Mouse (Mus musculus) CH12.LX (cell line): Measurements from ENCODE around the gene Eefsec. TPM values are rescaled to one million over a fixed set of nuclear protein-coding genes. Genes with fewer than 3 reads are reported as not detected.

Experiments used
- DNase-seq: peaks from one replicate; pipeline ENCODE4 v3.0.0-alpha.2; 2013; ENCODE audit errors: extremely low read depth
- H3K27ac ChIP-seq: 2 replicates; pipeline ENCODE4 v1.5.1; 2012; ENCODE audit warnings: low read depth, mild to moderate bottlenecking, control low read depth, moderate library complexity; ENCODE audit not compliant: insufficient read depth
- H3K27me3 ChIP-seq: replicated peaks from 2 replicates; pipeline ENCODE3; 2012; ENCODE audit warnings: inconsistent platforms
- H3K36me3 ChIP-seq, 2 experiments: replicated peaks in 1 of 2; 2 replicates each; pipeline versions ENCODE3 to v1.6.1; 2012; ENCODE audit warnings: inconsistent platforms in 1 of 2, low read length in 1 of 2, mild to moderate bottlenecking in 1 of 2, mixed read lengths in 1 of 2, moderate library complexity in 1 of 2; ENCODE audit not compliant: control insufficient read depth in 1 of 2, insufficient read depth in 1 of 2
- H3K4me1 ChIP-seq, 2 experiments: 2 replicates each; pipeline ENCODE4 v1.6.1; 2012; ENCODE audit warnings: inconsistent platforms in 1 of 2, moderate library complexity in 1 of 2; ENCODE audit not compliant: insufficient read depth in 2 of 2, control insufficient read depth in 1 of 2
- H3K4me2 ChIP-seq: 2 replicates; pipeline ENCODE4 v1.6.1; 2012; ENCODE audit warnings: low read depth, mild to moderate bottlenecking, control low read depth; ENCODE audit not compliant: poor library complexity, insufficient read depth, severe bottlenecking
- H3K4me3 ChIP-seq, 3 experiments: fragments of 150-350 bp in 1 of 3; sonication (generic) in 1 of 3; replicated peaks in 1 of 3; 2 replicates each; pipeline versions ENCODE3 to v1.5.1; 2011 to 2012; ENCODE audit warnings: low read depth in 2 of 3, low read length in 2 of 3, mild to moderate bottlenecking in 2 of 3, moderate library complexity in 2 of 3, control low read depth in 1 of 3, improper control_type of control experiment in 1 of 3, inconsistent platforms in 1 of 3, mixed read lengths in 1 of 3; ENCODE audit not compliant: poor library complexity in 1 of 3
- H3K79me2 ChIP-seq: replicated peaks from 2 replicates; pipeline ENCODE4 v1.6.1; 2012; ENCODE audit warnings: mild to moderate bottlenecking, moderate library complexity; ENCODE audit not compliant: control insufficient read depth, poor library complexity, insufficient read depth, severe bottlenecking; ENCODE audit errors: extremely low read depth
- H3K9ac ChIP-seq: 2 replicates; pipeline ENCODE4 v1.6.1; 2012; ENCODE audit warnings: low read depth, mild to moderate bottlenecking, control low read depth, moderate library complexity; ENCODE audit not compliant: insufficient read depth
- H3K9me3 ChIP-seq: replicated peaks from 2 replicates; pipeline ENCODE3; 2012; ENCODE audit warnings: low read length, inconsistent platforms, mixed read lengths
- BHLHE40 ChIP-seq: IDR thresholded peaks from 2 replicates; pipeline ENCODE4 v1.6.1; 2011; ENCODE audit warnings: mild to moderate bottlenecking, low read depth, low read length, improper control_type of control experiment
- CHD1 ChIP-seq: IDR thresholded peaks from 2 replicates; pipeline ENCODE4 v1.6.1; 2012; ENCODE audit warnings: low read depth, low read length, improper control_type of control experiment, inconsistent platforms
- CHD2 ChIP-seq: IDR thresholded peaks from 2 replicates; pipeline ENCODE4 v1.6.1; 2011; ENCODE audit warnings: low read length, improper control_type of control experiment
- CTCF ChIP-seq, 2 experiments: IDR thresholded peaks in 1 of 2; conservative IDR thresholded peaks in 1 of 2; 2 replicates each; pipeline ENCODE4 v1.5.1; 2011 to 2012; ENCODE audit warnings: low read depth in 2 of 2, low read length in 2 of 2, improper control_type of control experiment in 1 of 2, inconsistent platforms in 1 of 2, mild to moderate bottlenecking in 1 of 2, moderate library complexity in 1 of 2
- GABPA ChIP-seq: IDR thresholded peaks from 2 replicates; pipeline ENCODE4 v1.6.1; 2012; ENCODE audit warnings: low read depth, low read length, improper control_type of control experiment, inconsistent platforms; ENCODE audit not compliant: insufficient replicate concordance
- HCFC1 ChIP-seq: IDR thresholded peaks from 2 replicates; pipeline ENCODE4 v1.6.1; 2012; ENCODE audit warnings: low read depth, mild to moderate bottlenecking, inconsistent platforms, low read length, improper control_type of control experiment
- JUND ChIP-seq: conservative IDR thresholded peaks from 2 replicates; pipeline ENCODE4 v1.6.1; 2011; ENCODE audit warnings: low read depth, low read length, improper control_type of control experiment
- KAT2A ChIP-seq: IDR thresholded peaks from 2 replicates; pipeline ENCODE4 v1.6.1; 2012; ENCODE audit warnings: low read length, improper control_type of control experiment, inconsistent platforms; ENCODE audit not compliant: insufficient replicate concordance
- MAFK ChIP-seq: IDR thresholded peaks from 2 replicates; pipeline ENCODE4 v1.6.1; 2011; ENCODE audit warnings: low read length, improper control_type of control experiment; ENCODE audit not compliant: insufficient replicate concordance
- MEF2A ChIP-seq: IDR thresholded peaks from 2 replicates; pipeline ENCODE4 v1.6.1; 2014; ENCODE audit warnings: low read depth, mild to moderate bottlenecking, inconsistent platforms, low read length, improper control_type of control experiment, borderline replicate concordance
- MYC ChIP-seq: IDR thresholded peaks from 2 replicates; pipeline ENCODE4 v1.6.1; 2011; ENCODE audit warnings: low read depth, mild to moderate bottlenecking, improper control_type of control experiment, low read length
- NELFE ChIP-seq: IDR thresholded peaks from 2 replicates; pipeline ENCODE4 v1.6.1; 2011; ENCODE audit warnings: low read depth, low read length, improper control_type of control experiment
- PAX5 ChIP-seq: IDR thresholded peaks from 2 replicates; pipeline ENCODE4 v1.6.1; 2012; ENCODE audit warnings: low read length, inconsistent platforms, mixed read lengths
- POLR2AphosphoS2 ChIP-seq: IDR thresholded peaks from 2 replicates; pipeline ENCODE4 v1.6.1; 2011; ENCODE audit warnings: low read depth, low read length, improper control_type of control experiment
- SMC3 ChIP-seq: IDR thresholded peaks from 2 replicates; pipeline ENCODE4 v1.6.1; 2011; ENCODE audit warnings: low read depth, low read length, improper control_type of control experiment
- TBP ChIP-seq: conservative IDR thresholded peaks from 2 replicates; pipeline ENCODE4 v1.6.1; 2011; ENCODE audit warnings: low read depth, low read length, improper control_type of control experiment
- UBTF ChIP-seq: IDR thresholded peaks from 2 replicates; pipeline ENCODE4 v1.6.1; 2012; ENCODE audit warnings: low read depth, mild to moderate bottlenecking, inconsistent platforms, low read length, improper control_type of control experiment, moderate library complexity
- ZMIZ1 ChIP-seq: IDR thresholded peaks from 2 replicates; pipeline ENCODE4 v1.6.1; 2012; ENCODE audit warnings: low read depth, mild to moderate bottlenecking, inconsistent platforms, low read length, improper control_type of control experiment
- dilution Hi-C: fragments of 300-500 bp; cut with MboI; formaldehyde crosslinking; loops from 2 replicates; pipeline ENCODE4 v1.14.3; 2020; ENCODE audit warnings: low sequenced_read_pairs; ENCODE audit not compliant: extremely low pct_unique_long_range_greater_than_20kb, extremely low pct_ligation_motif_present
- in situ Hi-C: fragments of 300-500 bp; cut with MboI; formaldehyde crosslinking; loops from 3 replicates; pipeline ENCODE4 v1.14.3; 2019; ENCODE audit warnings: low sequenced_read_pairs, low pct_ligation_motif_present, low pct_unique_long_range_greater_than_20kb, mixed read lengths
- polyA plus RNA-seq: library from polyadenylated mRNA; unstranded; fragments of >175 nt; gene quantifications from 2 replicates; pipeline ENCODE4 v1.2.1, GENCODE M21; 2012; ENCODE audit warnings: low read depth; ENCODE audit not compliant: insufficient read length
- total RNA-seq, 2 experiments: library from RNA; depleted of rRNA; stranded (reverse); fragments of 300-350 nt in 1 of 2; fragments of >200 nt in 1 of 2; gene quantifications; 2 replicates each; pipeline ENCODE4 v1.2.3; 2012 to 2014

Gene Eefsec
- total and polyA plus RNA-seq, 3 experiments, result 26.2 to 48.8 (median 32.1) TPM

DNA sequence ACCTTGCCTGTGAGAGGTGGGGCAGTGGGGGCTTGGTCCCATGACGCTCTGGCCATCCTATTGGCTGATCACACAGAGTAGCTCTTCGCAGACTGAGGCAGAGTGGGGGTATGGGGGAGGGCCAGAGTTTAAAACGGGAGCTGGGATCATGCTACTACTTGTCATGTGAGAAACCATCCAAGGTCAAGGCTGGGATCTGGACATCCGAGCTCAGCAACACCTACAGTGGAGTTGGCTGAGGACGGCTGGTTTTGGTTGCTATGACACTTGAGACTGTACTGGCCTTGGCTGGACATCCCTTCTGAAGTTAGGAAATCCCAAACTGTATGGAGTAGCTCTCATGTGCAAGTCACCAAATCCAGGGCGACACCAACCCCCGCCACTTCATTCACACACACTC is 214.5 kb downstream of the Eefsec start:
- Histone ChIP-seq H3K27ac (no peak overlapping the region), H3K9me3 (no peaks in the 10 kb centered on the region), H3K4me3 (no peak overlapping the region), H3K27me3 (peaks cover 73% of the 10 kb centered on the region), H3K4me2 (no peak overlapping the region), H3K79me2 (no peaks in the 10 kb centered on the region), H3K4me1 (peaks cover 0 to 6% of the 10 kb centered on the region in 2 experiments; a peak in 2 of 4 replicates), H3K36me3 (no peaks in the 10 kb centered on the region), H3K9ac (no peak overlapping the region)
- TF ChIP-seq GABPA (no peak), CHD2 (no peak), SMC3 (no peak), TBP (no peak), HCFC1 (no peak), ZMIZ1 (no peak), KAT2A (no peak), MEF2A (no peak)
- in situ Hi-C loops, result loop anchor here (10.0 kb wide), 1 partner anchor 47 kb away; no protein-coding TSS in a partner anchor
- dilution Hi-C loops, result no loop called here
- no peak for DNase-seq

DNA sequence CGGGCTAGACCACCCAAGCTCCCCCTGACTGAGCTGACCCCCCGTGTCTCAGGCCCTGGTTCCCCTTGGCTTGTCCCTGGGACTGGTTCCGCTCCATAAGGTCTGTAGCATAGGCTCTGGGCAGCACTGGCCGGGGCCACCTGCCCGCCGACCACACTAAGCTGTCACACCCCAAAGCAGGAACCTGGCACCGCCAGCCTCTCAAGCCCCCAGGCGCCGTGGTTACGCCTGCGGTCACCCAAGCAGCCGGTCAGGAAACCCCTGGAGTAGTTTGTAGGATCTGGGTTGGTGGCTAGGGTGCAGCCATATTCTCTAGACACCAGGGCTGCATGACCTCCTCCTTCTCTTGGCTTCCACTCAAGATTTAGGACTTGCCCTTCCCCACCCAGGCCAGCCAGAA is 217.1 kb downstream of the Eefsec start:
- in situ Hi-C loops, result no loop called here
- H3K27ac ChIP-seq, result no peak overlapping the region
- no peak overlapping the region for H3K9ac ChIP-seq
- no peaks in the 10 kb centered on the region for H3K79me2 ChIP-seq
- TF ChIP-seq NELFE (no peak), MYC (no peak), CTCF (conservative IDR thresholded peaks at IDR 0.05 in 1 of 2, IDR thresholded peaks at IDR 0.05 in 1 of 2; ENCODE audit: low read depth in 2 of 2, low read length in 2 of 2) (no peak), TBP (no peak), JUND (no peak), UBTF (no peak), CHD2 (no peak), MAFK (no peak), BHLHE40 (no peak), POLR2AphosphoS2 (no peak), CHD1 (no peak), PAX5 (no peak)
- no peak overlapping the region for H3K4me2 ChIP-seq
- peaks cover 69% of the 10 kb centered on the region for H3K27me3 ChIP-seq
- H3K9me3 ChIP-seq, result no peaks in the 10 kb centered on the region
- DNase-seq, result no peak
- H3K36me3 ChIP-seq, result no peaks in the 10 kb centered on the region
- dilution Hi-C loops, result no loop called here
- H3K4me1 ChIP-seq, result peaks cover 0 to 12% of the 10 kb centered on the region in 2 experiments; a peak in 2 of 4 replicates
- H3K4me3 ChIP-seq, result no peak overlapping the region
